Mouse (Mus musculus) liver, adult 2 months (tissue): ENCODE measurements around the gene Pou2af1. TPM values are rescaled to one million over a fixed set of nuclear protein-coding genes. Genes with fewer than 3 reads are reported as not detected.

Experiments
- DNase-seq: peaks from one replicate; pipeline ENCODE4 v3.0.0-alpha.2; 2011; ENCODE audit warnings: low read depth, low spot score; ENCODE audit errors: extremely low read depth
- H3K27ac ChIP-seq: fragments of 200-500 bp; replicated peaks from 2 replicates; pipeline ENCODE4 v1.5.1; 2012; ENCODE audit warnings: low read depth, mild to moderate bottlenecking, control low read depth, inconsistent platforms, low read length; ENCODE audit not compliant: insufficient read depth
- H3K27me3 ChIP-seq: fragments of 200-500 bp; 2 replicates; pipeline ENCODE4 v1.6.1; 2012; ENCODE audit warnings: mild to moderate bottlenecking, moderate library complexity, low read length, inconsistent platforms; ENCODE audit not compliant: control insufficient read depth, insufficient read depth
- H3K36me3 ChIP-seq: fragments of 200-500 bp; 2 replicates; pipeline ENCODE4 v1.6.1; 2012; ENCODE audit warnings: low read length, inconsistent platforms; ENCODE audit not compliant: control insufficient read depth, insufficient read depth
- H3K4me1 ChIP-seq: fragments of 200-500 bp; 2 replicates; pipeline ENCODE4 v1.6.1; 2011; ENCODE audit warnings: low read length; ENCODE audit not compliant: control insufficient read depth, insufficient read depth
- H3K4me3 ChIP-seq: fragments of 200-500 bp; 2 replicates; pipeline ENCODE4 v1.5.1; 2011; ENCODE audit warnings: low read depth, mild to moderate bottlenecking, control low read depth, low read length, moderate library complexity; ENCODE audit not compliant: insufficient read depth
- H3K79me2 ChIP-seq: fragments of 200-500 bp; 2 replicates; pipeline ENCODE4 v1.6.1; 2012; ENCODE audit warnings: inconsistent platforms, mild to moderate bottlenecking, low read length, moderate library complexity; ENCODE audit not compliant: control insufficient read depth, insufficient read depth
- H3K9ac ChIP-seq: fragments of 200-500 bp; 2 replicates; pipeline ENCODE4 v1.6.1; 2012; ENCODE audit warnings: low read depth, mild to moderate bottlenecking, control low read depth, inconsistent platforms, low read length
- CTCF ChIP-seq: fragments of 200-500 bp; IDR thresholded peaks from 2 replicates; pipeline ENCODE4 v1.5.1; 2011; ENCODE audit warnings: low read depth, low read length, control low read depth
- POLR2A ChIP-seq: fragments of 200-500 bp; IDR thresholded peaks from 2 replicates; pipeline ENCODE4 v1.6.1; 2011; ENCODE audit warnings: low read length, control low read depth; ENCODE audit not compliant: insufficient read depth; ENCODE audit errors: extremely low read depth
- WGBS: fragments of 180-500 bp; shearing (Covaris S2); methylation state at CpG from one replicate; pipeline ENCODE4 v1.1.7; 2018; 5-methylcytosine and 5-hydroxymethylcytosine counted together
- polyA plus RNA-seq: library from polyadenylated mRNA; depleted of rRNA; stranded (reverse); fragments of >200 nt; gene quantifications from 2 replicates; pipeline ENCODE4 v1.2.3, GENCODE M21; 2012
- total RNA-seq: library from RNA; depleted of rRNA; stranded (reverse); fragments of >200 nt; gene quantifications from 2 replicates; pipeline ENCODE4 v1.2.3, GENCODE M21; 2014

Pou2af1 gene
- total and polyA plus RNA-seq, 2 experiments: 0.37 to 0.78 TPM

DNA sequence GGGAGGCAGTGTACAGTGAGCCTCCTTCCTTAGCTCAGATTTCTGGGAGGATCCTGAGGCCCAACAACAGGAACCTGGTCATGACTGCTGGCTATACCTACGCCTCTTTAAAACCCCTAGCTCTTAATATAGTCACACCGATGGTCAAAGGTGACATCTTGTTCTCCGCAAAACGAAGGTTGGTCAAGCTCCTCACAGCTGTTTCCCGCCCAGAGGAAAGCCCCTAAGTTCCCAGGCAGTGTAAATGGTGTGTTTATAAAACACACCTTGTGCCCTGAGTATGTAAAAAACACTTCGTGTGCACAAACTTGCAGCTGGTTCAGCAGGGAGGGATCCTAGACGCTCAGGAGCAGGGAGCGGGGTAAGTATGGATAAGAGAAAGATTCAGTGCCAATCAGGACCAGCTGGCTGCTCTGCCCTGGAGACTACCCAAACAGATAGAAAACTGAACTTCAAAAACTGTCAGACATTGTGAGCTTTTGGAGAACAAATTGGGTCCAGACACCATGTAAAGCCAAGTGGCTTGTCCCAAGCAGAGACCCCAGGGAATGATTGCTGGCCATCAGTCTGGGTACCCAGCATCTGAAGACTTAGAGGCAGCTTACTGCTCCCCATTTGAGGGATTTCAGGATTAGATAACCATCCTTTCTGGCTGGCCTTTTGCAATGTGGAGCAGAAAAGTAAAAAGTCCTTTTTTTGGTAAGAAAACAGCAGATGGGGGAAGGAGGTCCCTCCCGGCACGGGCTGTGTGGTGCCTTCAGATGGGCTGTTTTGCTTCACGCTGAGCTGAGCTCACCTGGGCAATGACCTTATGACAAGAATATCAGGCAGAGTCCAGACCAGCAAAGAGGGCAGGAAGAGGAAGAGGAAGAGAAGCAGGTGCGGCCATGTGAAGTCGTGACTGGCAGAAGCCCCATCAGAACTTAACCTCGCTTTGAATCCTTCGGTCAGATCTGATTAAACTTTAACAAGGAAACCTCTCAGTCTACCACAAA is 30.5 kb upstream of the Pou2af1 start:
- Histone ChIP-seq H3K4me3 (no peak overlapping the region), H3K79me2 (no peaks in the 10 kb centered on the region), H3K27ac (no peak overlapping the region), H3K36me3 (no peaks in the 10 kb centered on the region), H3K4me1 (no peaks in the 10 kb centered on the region), H3K9ac (no peak overlapping the region), H3K27me3 (no peaks in the 10 kb centered on the region)
- TF ChIP-seq CTCF: no peak
- TF ChIP-seq POLR2A: no peak
- WGBS: 68% methylated on average over 15 of the region's 15 CpGs
- peak; percentile 3 for DNase-seq

DNA sequence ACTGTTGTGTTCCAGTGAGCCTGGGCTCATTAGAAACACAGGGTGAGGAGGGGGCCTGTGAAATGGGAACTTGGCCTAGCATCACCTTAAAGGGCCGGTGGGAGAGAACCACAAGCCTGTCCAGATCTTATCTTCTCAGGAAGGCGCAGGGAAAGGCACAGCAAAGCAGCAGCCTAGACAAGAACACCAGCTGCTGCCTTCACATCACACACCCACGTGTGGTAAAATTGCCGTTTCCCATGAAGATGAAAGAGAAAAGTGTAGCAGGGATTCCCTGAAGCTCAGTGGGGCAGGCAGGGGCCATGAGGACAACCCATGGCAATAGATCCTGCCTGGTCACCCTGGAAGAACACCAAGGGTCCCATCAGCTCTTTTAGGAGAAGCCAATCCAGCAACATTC is 28.1 kb upstream of the Pou2af1 start:
- no peaks in the 10 kb centered on the region for H3K27me3 ChIP-seq
- no peaks in the 10 kb centered on the region for H3K36me3 ChIP-seq
- 78% methylated on average over 4 of the region's 4 CpGs for WGBS
- no peak overlapping the region for H3K9ac ChIP-seq
- no peaks in the 10 kb centered on the region for H3K4me1 ChIP-seq
- DNase-seq: no peak
- TF ChIP-seq CTCF: no peak
- no peak for TF ChIP-seq POLR2A
- no peak overlapping the region for H3K4me3 ChIP-seq
- H3K27ac ChIP-seq: no peak overlapping the region
- H3K79me2 ChIP-seq: no peaks in the 10 kb centered on the region

DNA sequence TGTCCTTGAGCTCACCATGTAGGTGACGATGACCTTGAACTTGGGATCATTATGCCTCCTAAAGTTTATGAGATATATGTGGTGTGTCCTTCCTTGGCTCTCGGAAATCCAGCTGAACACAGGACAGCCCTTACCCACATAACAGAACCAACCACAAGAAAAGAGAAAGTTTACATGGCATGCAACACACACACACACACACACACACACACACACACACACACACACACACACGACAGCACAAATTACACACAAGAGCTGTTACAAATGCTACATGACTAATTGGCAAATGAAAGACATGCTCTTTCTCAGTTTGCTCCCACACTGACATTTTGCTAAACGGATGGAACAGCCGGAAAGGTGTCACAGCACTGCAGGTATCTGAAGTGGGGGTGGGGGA is 27.6 kb upstream of the Pou2af1 start:
- WGBS: 78% methylated on average over 5 of the region's 5 CpGs
- no peak for DNase-seq
- TF ChIP-seq POLR2A (no peak), CTCF (no peak)
- no peaks in the 10 kb centered on the region for H3K36me3 ChIP-seq
- no peaks in the 10 kb centered on the region for H3K27me3 ChIP-seq
- no peak overlapping the region for H3K4me3 ChIP-seq
- no peak overlapping the region for H3K27ac ChIP-seq
- H3K4me1 ChIP-seq: no peaks in the 10 kb centered on the region
- no peaks in the 10 kb centered on the region for H3K79me2 ChIP-seq
- H3K9ac ChIP-seq: no peak overlapping the region

DNA sequence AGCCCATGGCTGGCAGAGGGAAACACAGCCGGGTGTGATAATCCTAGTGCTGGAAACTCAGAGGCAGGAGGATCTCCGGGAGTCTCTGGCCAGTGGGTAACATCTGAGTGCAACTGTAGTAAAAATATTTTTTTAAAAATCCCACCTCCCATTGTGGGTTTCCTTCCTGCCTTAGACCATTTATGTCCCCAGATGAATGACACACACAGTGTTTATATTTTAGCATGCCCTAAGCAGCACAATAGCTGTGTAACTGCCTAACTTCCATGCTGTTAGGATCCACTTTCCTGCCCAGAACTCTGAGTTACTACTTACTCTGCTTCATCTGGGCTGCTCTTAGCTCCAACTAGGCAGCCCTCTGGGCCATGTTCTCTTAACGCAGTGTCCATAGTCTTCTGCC is 22.9 kb upstream of the Pou2af1 start:
- Histone ChIP-seq H3K27ac (no peak overlapping the region), H3K79me2 (no peaks in the 10 kb centered on the region), H3K36me3 (no peaks in the 10 kb centered on the region), H3K9ac (no peak overlapping the region), H3K4me3 (no peak overlapping the region), H3K4me1 (no peaks in the 10 kb centered on the region), H3K27me3 (no peaks in the 10 kb centered on the region)
- DNase-seq: no peak
- 74% methylated on average over 3 of the region's 3 CpGs for WGBS
- TF ChIP-seq CTCF (no peak), POLR2A (no peak)

DNA sequence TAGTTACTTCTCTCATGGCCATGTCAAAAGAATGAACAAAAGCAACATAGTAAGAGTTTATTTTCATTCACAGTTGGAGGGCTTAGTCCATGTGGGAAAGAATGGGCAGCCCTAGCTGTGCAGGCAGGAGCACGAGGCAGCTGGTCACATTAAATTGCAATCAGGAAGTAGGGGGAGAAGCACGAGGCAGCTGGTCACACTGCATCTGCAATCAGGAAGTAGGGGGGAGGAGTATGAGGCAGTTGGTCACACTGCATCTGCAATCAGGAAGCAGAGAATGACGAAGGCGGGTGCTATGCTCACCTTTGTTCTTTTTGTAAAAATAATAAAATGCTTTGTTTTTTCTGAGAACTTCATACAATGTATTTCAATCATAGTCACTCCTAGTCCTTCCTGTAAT is 18.7 kb upstream of the Pou2af1 start:
- 74% methylated on average over 4 of the region's 4 CpGs for WGBS
- no peak for DNase-seq
- H3K9ac ChIP-seq: no peak overlapping the region

DNA sequence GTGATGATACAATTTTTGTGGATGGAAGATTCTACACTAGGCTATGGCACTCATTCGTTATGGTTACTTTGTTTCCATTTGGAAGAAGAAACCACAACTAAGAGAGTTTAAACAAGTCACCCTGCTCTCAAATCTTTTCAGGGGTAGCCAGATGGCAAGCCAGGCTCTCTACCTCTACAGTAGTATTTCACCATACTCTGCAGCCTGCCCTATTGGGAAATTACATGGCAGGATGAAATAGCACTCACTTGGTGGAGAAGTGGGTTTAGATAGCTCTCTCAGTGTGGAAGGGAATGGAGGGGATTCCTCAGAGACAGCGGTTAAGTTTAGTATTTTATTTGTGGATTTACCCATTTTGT is 4.6 kb upstream of the Pou2af1 start:
- Histone ChIP-seq H3K9ac (no peak overlapping the region), H3K79me2 (no peaks in the 10 kb centered on the region), H3K27ac (no peak overlapping the region), H3K4me3 (no peak overlapping the region), H3K27me3 (no peaks in the 10 kb centered on the region), H3K36me3 (no peaks in the 10 kb centered on the region), H3K4me1 (no peaks in the 10 kb centered on the region)
- TF ChIP-seq CTCF: no peak
- no peak for TF ChIP-seq POLR2A
- 84% methylated on average over 2 of the region's 2 CpGs for WGBS
- DNase-seq: no peak

More for the DNA sequence above, 18.7 kb upstream of the Pou2af1 start:
- Histone ChIP-seq H3K27me3 (0 out of 2 replicates have a peak, but pooled peaks cover 3% of the 10 kb centered on the region), H3K4me1 (no peaks in the 10 kb centered on the region), H3K4me3 (no peak overlapping the region), H3K79me2 (no peaks in the 10 kb centered on the region), H3K36me3 (no peaks in the 10 kb centered on the region), H3K27ac (no peak overlapping the region)
- TF ChIP-seq POLR2A: no peak
- TF ChIP-seq CTCF: no peak
